Mouse (Mus musculus) hindbrain, embryonic 11.5 days (tissue): ENCODE results near the gene Ahnak2. TPM values are rescaled to one million over a fixed set of nuclear protein-coding genes. Genes with fewer than 3 reads are reported as not detected.

Source experiments
- ATAC-seq: fragments of 200-750 bp; cut with Nextera tagmentation; 2 replicates; pipeline ENCODE4 v1.8.0; 2017; ENCODE audit warnings: mild to moderate bottlenecking, moderate TSS enrichment, moderate library complexity; ENCODE audit not compliant: low FRiP score
- DNase-seq: peaks from one replicate; pipeline ENCODE4 v3.0.0-alpha.2; 2015; ENCODE audit warnings: low spot score
- H3K27ac ChIP-seq: fragments of 300-500 bp; sonication (generic); 2 replicates; pipeline ENCODE4 v1.5.1; 2014; ENCODE audit warnings: mild to moderate bottlenecking, low read depth, low read length
- H3K27me3 ChIP-seq: fragments of 300-500 bp; sonication (generic); 2 replicates; pipeline ENCODE4 v1.6.1; 2014; ENCODE audit warnings: mild to moderate bottlenecking, low read length, moderate library complexity, mixed read lengths; ENCODE audit not compliant: control insufficient read depth, insufficient read depth
- H3K36me3 ChIP-seq: fragments of 300-500 bp; sonication (generic); 2 replicates; pipeline ENCODE4 v1.6.1; 2014; ENCODE audit warnings: mild to moderate bottlenecking, low read length, moderate library complexity, mixed read lengths; ENCODE audit not compliant: control insufficient read depth, insufficient read depth
- H3K4me1 ChIP-seq: fragments of 300-500 bp; sonication (generic); replicated peaks from 2 replicates; pipeline ENCODE4 v1.6.1; 2014; ENCODE audit warnings: low read length, mixed read lengths; ENCODE audit not compliant: control insufficient read depth, insufficient read depth
- H3K4me2 ChIP-seq: fragments of 300-500 bp; sonication (generic); replicated peaks from 2 replicates; pipeline ENCODE4 v1.6.1; 2014; ENCODE audit warnings: mild to moderate bottlenecking, low read depth, low read length
- H3K4me3 ChIP-seq: fragments of 300-500 bp; sonication (generic); 2 replicates; pipeline ENCODE4 v1.5.1; 2014; ENCODE audit warnings: low read depth, low read length
- H3K9ac ChIP-seq: fragments of 300-500 bp; sonication (generic); 2 replicates; pipeline ENCODE4 v1.6.1; 2014; ENCODE audit warnings: low read depth, low read length
- H3K9me3 ChIP-seq: fragments of 300-500 bp; sonication (generic); 2 replicates; pipeline ENCODE4 v1.6.1; 2016; ENCODE audit warnings: low read length; ENCODE audit not compliant: control insufficient read depth
- WGBS: fragments of 180-500 bp; shearing (Covaris S2); extraction: QIAGEN DNeasy Blood & Tissue Kit; methylation state at CpG from one replicate; pipeline ENCODE4 v1.1.7; 2014; 5-methylcytosine and 5-hydroxymethylcytosine counted together
- polyA plus RNA-seq: library from polyadenylated mRNA; unstranded; fragments of >200 nt; fragmentation: Nextera tagmentation; extraction: Ambion mirVana; gene quantifications from 2 replicates; pipeline ENCODE4 v1.2.1, GENCODE M21; 2014

Gene Ahnak2
- polyA plus RNA-seq, 1 experiment from 2014 or later: 0.29 TPM

- Histone ChIP-seq H3K9ac (no peak overlapping the region), H3K4me3 (no peak overlapping the region), H3K9me3 (no peaks in the 10 kb centered on the region), H3K27ac (no peak overlapping the region), H3K27me3 (no peaks in the 10 kb centered on the region), H3K4me1 (no peaks in the 10 kb centered on the region), H3K4me2 (no peak overlapping the region), H3K36me3 (no peaks in the 10 kb centered on the region)
- DNase-seq (no peak), ATAC-seq (no peak)
- WGBS: 92% methylated on average over 14 of the region's 14 CpGs
These were observed 71.6 kb downstream of the Ahnak2 start for GRCm38 (mm10) chr12:112730808-112731207.

- DNase-seq: no peak
- no peaks in the 10 kb centered on the region for H3K4me1 ChIP-seq
- H3K4me2 ChIP-seq: no peak overlapping the region
- H3K27ac ChIP-seq: no peak overlapping the region
- no peak overlapping the region for H3K9ac ChIP-seq
- 80% methylated on average over 8 of the region's 8 CpGs for WGBS
- H3K27me3 ChIP-seq: peaks cover 7% of the 10 kb centered on the region
- no peak overlapping the region for H3K4me3 ChIP-seq
- no peaks in the 10 kb centered on the region for H3K9me3 ChIP-seq
- H3K36me3 ChIP-seq: no peaks in the 10 kb centered on the region
- no peak for ATAC-seq
These were observed 74.7 kb downstream of the Ahnak2 start for GRCm38 (mm10) chr12:112727801-112728200.

DNA sequence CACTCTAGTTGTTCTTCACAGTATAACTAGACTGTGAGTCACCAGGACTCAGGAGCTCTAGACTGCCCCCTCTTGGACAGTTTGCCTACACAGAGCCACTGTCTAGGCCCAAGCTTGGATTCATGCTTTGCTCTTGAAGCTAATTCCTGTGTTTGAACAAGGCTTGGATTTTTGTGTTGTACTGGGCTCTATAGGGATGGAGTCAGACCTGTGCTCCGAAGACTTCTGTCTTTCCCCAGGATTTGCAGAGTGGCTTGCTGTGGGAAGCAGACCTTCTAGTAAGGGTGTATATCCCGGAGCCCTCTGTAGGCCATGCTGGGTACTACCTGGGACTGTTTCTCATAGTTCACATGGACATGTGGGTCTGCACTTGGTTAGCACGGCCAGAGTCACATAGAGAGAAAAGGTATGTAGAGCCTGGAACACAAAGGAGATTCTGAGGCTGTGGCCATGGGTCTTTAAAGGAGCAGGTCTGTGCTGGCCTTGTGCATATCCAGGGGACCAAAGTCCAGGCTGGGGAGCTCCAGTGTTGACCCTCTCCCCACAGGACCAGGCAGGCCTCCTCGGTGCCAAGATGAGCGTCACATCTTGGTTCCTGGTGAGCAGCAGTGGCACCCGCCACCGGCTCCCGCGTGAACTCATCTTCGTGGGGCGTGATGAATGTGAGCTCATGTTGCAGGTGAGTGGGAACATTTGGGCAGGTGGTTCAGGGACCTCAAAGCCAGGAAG, 78.2 kb downstream of the Ahnak2 start:
- H3K4me1 ChIP-seq: 0 out of 2 replicates have a peak, but pooled peaks cover 3% of the 10 kb centered on the region

GRCm38 (mm10) chr12:112723445-112723844, 79.0 kb downstream of the Ahnak2 start:
- H3K27me3 ChIP-seq: peaks cover 19% of the 10 kb centered on the region

More for the DNA sequence above, 78.2 kb downstream of the Ahnak2 start:
- H3K27me3 ChIP-seq: peaks cover 19% of the 10 kb centered on the region
- ATAC-seq: no peak
- H3K4me2 ChIP-seq: no peak overlapping the region
- no peaks in the 10 kb centered on the region for H3K9me3 ChIP-seq
- no peak overlapping the region for H3K9ac ChIP-seq
- WGBS: 81% methylated on average over 11 of the region's 11 CpGs
- DNase-seq: peak; percentile 82
- H3K4me3 ChIP-seq: no peak overlapping the region
- H3K36me3 ChIP-seq: no peaks in the 10 kb centered on the region
- no peak overlapping the region for H3K27ac ChIP-seq

DNA sequence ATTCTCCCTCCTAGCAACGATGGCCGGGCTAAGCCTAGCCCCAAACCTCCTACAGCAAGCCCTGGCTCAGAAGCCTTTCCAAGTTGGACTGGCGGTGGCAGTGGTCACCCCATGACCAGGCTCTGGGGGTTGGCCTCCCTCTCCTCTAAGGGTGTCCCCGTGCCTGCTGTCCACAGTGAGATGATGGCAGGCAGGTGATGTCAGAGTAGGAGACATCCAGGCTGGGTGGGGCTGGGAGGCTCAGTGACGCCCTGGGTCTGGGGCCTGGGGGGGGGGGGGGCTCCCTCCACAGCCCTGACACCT, 79.5 kb downstream of the Ahnak2 start:
- peak overlapping the region; percentile 75 for H3K9ac ChIP-seq
- ATAC-seq: peak; percentile 13
- peaks cover 19% of the 10 kb centered on the region for H3K27me3 ChIP-seq

More at GRCm38 (mm10) chr12:112723445-112723844, 79.0 kb downstream of the Ahnak2 start:
- no peak overlapping the region for H3K4me3 ChIP-seq
- H3K36me3 ChIP-seq: no peaks in the 10 kb centered on the region
- DNase-seq (no peak), ATAC-seq (no peak)
- WGBS: 84% methylated on average over 6 of the region's 6 CpGs
- no peak overlapping the region for H3K27ac ChIP-seq
- H3K9ac ChIP-seq: no peak overlapping the region
- H3K4me2 ChIP-seq: peak overlapping the region; percentile 99
- 0 out of 2 replicates have a peak, but pooled peaks cover 3% of the 10 kb centered on the region for H3K4me1 ChIP-seq
- no peaks in the 10 kb centered on the region for H3K9me3 ChIP-seq

GRCm38 (mm10) chr12:112722240-112723027, 80.0 kb downstream of the Ahnak2 start:
- H3K27me3 ChIP-seq: peaks cover 19% of the 10 kb centered on the region
- peak overlapping the region; percentile 10; the same call in 1 of the 2 replicates for H3K27ac ChIP-seq

More for the DNA sequence above, 79.5 kb downstream of the Ahnak2 start:
- Histone ChIP-seq H3K27ac (no peak overlapping the region), H3K36me3 (no peaks in the 10 kb centered on the region), H3K4me1 (0 out of 2 replicates have a peak, but pooled peaks cover 3% of the 10 kb centered on the region), H3K9me3 (no peaks in the 10 kb centered on the region), H3K4me3 (peak overlapping the region; percentile 80), H3K4me2 (peak overlapping the region; percentile 99)
- DNase-seq: no peak
- WGBS: 9% methylated on average over 5 of the region's 5 CpGs

More at GRCm38 (mm10) chr12:112722240-112723027, 80.0 kb downstream of the Ahnak2 start:
- Histone ChIP-seq H3K36me3 (no peaks in the 10 kb centered on the region), H3K9ac (peak overlapping the region; percentile 75), H3K4me1 (0 out of 2 replicates have a peak, but pooled peaks cover 3% of the 10 kb centered on the region), H3K4me3 (peak overlapping the region; percentile 80), H3K9me3 (no peaks in the 10 kb centered on the region), H3K4me2 (peak overlapping the region; percentile 99)
- DNase-seq: peak; percentile 58
- ATAC-seq: peak; percentile 57
- WGBS: 1% methylated on average over 61 of the region's 75 CpGs

Other genes starting within 250 kb of the Ahnak2 start
- 1.2 and 1.4 TPM in 2 replicates for gene Inf2, start 213.9 kb downstream of the Ahnak2 start, polyA plus RNA-seq
- gene Adssl1, start 182.6 kb downstream of the Ahnak2 start, polyA plus RNA-seq: 2.1 and 2.6 TPM in 2 replicates
- gene Siva1, start 158.0 kb downstream of the Ahnak2 start, polyA plus RNA-seq: 178 and 182 TPM in 2 replicates
- 50.8 and 76.5 TPM in 2 replicates for gene Akt1, start 127.8 kb downstream of the Ahnak2 start, polyA plus RNA-seq
- gene Zbtb42, start 123.8 kb downstream of the Ahnak2 start, polyA plus RNA-seq: 4.3 and 7.0 TPM in 2 replicates
- gene Cep170b, start 82.2 kb downstream of the Ahnak2 start, polyA plus RNA-seq: 8.5 and 8.7 TPM in 2 replicates
- gene Pld4, start 42.0 kb downstream of the Ahnak2 start, polyA plus RNA-seq: 4.7 and 6.2 TPM in 2 replicates
- 15.4 and 15.9 TPM in 2 replicates for gene Clba1, start 6.3 kb upstream of the Ahnak2 start, polyA plus RNA-seq
- gene Cdca4, start 26.8 kb upstream of the Ahnak2 start, polyA plus RNA-seq: 146 and 151 TPM in 2 replicates
- not detected in 2 replicates for gene Gpr132, start 65.6 kb upstream of the Ahnak2 start, polyA plus RNA-seq
- 4.2 and 4.7 TPM in 2 replicates for gene Jag2, start 127.1 kb upstream of the Ahnak2 start, polyA plus RNA-seq
- gene Nudt14, start 139.5 kb upstream of the Ahnak2 start, polyA plus RNA-seq: 57.3 and 69.9 TPM in 2 replicates
- 25.6 and 26.8 TPM in 2 replicates for gene Btbd6, start 173.8 kb upstream of the Ahnak2 start, polyA plus RNA-seq
- 53.6 and 57.8 TPM in 2 replicates for gene Brf1, start 198.0 kb upstream of the Ahnak2 start, polyA plus RNA-seq
- gene Pacs2, start 211.9 kb upstream of the Ahnak2 start, polyA plus RNA-seq: 17.2 and 21.2 TPM in 2 replicates